Mouse (Mus musculus): ENCODE results near the gene Pigyl. TPM values are rescaled to one million over a fixed set of nuclear protein-coding genes. Genes with fewer than 3 reads are reported as not detected.

The Pigyl gene
- total and polyA plus RNA-seq, 2 experiments from 2014 or later = 20.5 to 109 TPM

GRCm38 (mm10) chr9:22188025-22188611, 31.5 kb downstream of the Pigyl start, which contains the start of gene Zfp872:
Zfp872 (plus strand) TSS chr9:22188090.
- no peak for TF ChIP-seq CTCF (IDR thresholded peaks at IDR 0.05; ENCODE audit: low read depth)
- Histone ChIP-seq H3K4me3 (ENCODE audit: low read length) (peak within 1 kb of the TSS; percentile 40), H3K27me3 (ENCODE audit: insufficient read depth, low read length) (no peaks in the 10 kb centered on the region), H3K4me2 (ENCODE audit: low read depth, low read length) (peak within 1 kb of the TSS; percentile 65), H3K9ac (replicated peaks; ENCODE audit: low read length) (peak within 1 kb of the TSS; percentile 43), H3K4me1 (ENCODE audit: insufficient read depth, low read length) (no peaks in the 10 kb centered on the region), H3K9me3 (ENCODE audit: low read length) (no peaks in the 10 kb centered on the region), H3K36me3 (ENCODE audit: insufficient read depth, low read length) (no peaks in the 10 kb centered on the region), H3K27ac (peak within 1 kb of the TSS; percentile 20; the same call in 1 of the 2 replicates)
- ATAC-seq (peak; percentile 96), DNase-seq (ENCODE audit: low spot score) (peak; percentile 77)
- WGBS = 12% methylated on average over 43 of the region's 43 CpGs

- Histone ChIP-seq H3K27ac (no peak overlapping the region), H3K27me3 (ENCODE audit: insufficient read depth, low read length) (no peaks in the 10 kb centered on the region), H3K4me1 (ENCODE audit: insufficient read depth, low read length) (no peaks in the 10 kb centered on the region), H3K4me3 (ENCODE audit: low read length) (no peak overlapping the region), H3K36me3 (ENCODE audit: insufficient read depth, low read length) (no peaks in the 10 kb centered on the region), H3K9ac (replicated peaks; ENCODE audit: low read length) (no peak overlapping the region), H3K9me3 (ENCODE audit: low read length) (peaks cover 20% of the 10 kb centered on the region), H3K4me2 (ENCODE audit: low read depth, low read length) (no peak overlapping the region)
- WGBS = 40% methylated on average over 5 of the region's 5 CpGs
- no peak for DNase-seq (ENCODE audit: low spot score)
- TF ChIP-seq CTCF (IDR thresholded peaks at IDR 0.05; ENCODE audit: low read depth) = no peak
- ATAC-seq = no peak
Observed at GRCm38 (mm10) chr9:22196412-22196811, 39.8 kb downstream of the Pigyl start.

Small RNAs within 50 kb of the gene (microRNA-seq; reads per million reads assigned to microRNA genes)
- 0.36 to 0.53 reads per million in 2 experiments for gene Mir7084

Other genes starting within 250 kb of the Pigyl start
- gene Rab3d, start 238.7 kb upstream of the Pigyl start, total RNA-seq (2014; rRNA removed) = 23.1 and 28.6 TPM in 2 replicates
- gene Rab3d, start 238.7 kb upstream of the Pigyl start, polyA plus RNA-seq (2015; fragmentation: Nextera tagmentation; extraction: Ambion mirVana) = 20.3 and 21.6 TPM in 2 replicates
- 6.0 and 8.4 TPM in 2 replicates for gene Ccdc159, start 229.4 kb upstream of the Pigyl start, total RNA-seq (2014; rRNA removed)
- 3.9 and 4.0 TPM in 2 replicates for gene Ccdc159, start 229.4 kb upstream of the Pigyl start, polyA plus RNA-seq (2015; fragmentation: Nextera tagmentation; extraction: Ambion mirVana)
- gene Tmem205, start 229.3 kb upstream of the Pigyl start, total RNA-seq (2014; rRNA removed) = 34.9 and 52.0 TPM in 2 replicates
- gene Tmem205, start 229.3 kb upstream of the Pigyl start, polyA plus RNA-seq (2015; fragmentation: Nextera tagmentation; extraction: Ambion mirVana) = 56.2 and 56.3 TPM in 2 replicates
- 147 and 151 TPM in 2 replicates for gene Plppr2, start 219.8 kb upstream of the Pigyl start, total RNA-seq (2014; rRNA removed)
- 85.6 and 95.2 TPM in 2 replicates for gene Plppr2, start 219.8 kb upstream of the Pigyl start, polyA plus RNA-seq (2015; fragmentation: Nextera tagmentation; extraction: Ambion mirVana)
- 27.8 and 35.8 TPM in 2 replicates for gene Swsap1, start 201.1 kb upstream of the Pigyl start, total RNA-seq (2014; rRNA removed)
- gene Swsap1, start 201.1 kb upstream of the Pigyl start, polyA plus RNA-seq (2015; fragmentation: Nextera tagmentation; extraction: Ambion mirVana) = 8.0 and 9.0 TPM in 2 replicates
- gene Epor, start 193.3 kb upstream of the Pigyl start, total RNA-seq (2014; rRNA removed) = 0.89 and 1.7 TPM in 2 replicates
- gene Epor, start 193.3 kb upstream of the Pigyl start, polyA plus RNA-seq (2015; fragmentation: Nextera tagmentation; extraction: Ambion mirVana) = 2.3 TPM in 2 replicates
- 4.2 and 5.1 TPM in 2 replicates for gene Rgl3, start 167.4 kb upstream of the Pigyl start, total RNA-seq (2014; rRNA removed)
- gene Rgl3, start 167.4 kb upstream of the Pigyl start, polyA plus RNA-seq (2015; fragmentation: Nextera tagmentation; extraction: Ambion mirVana) = 2.5 and 3.5 TPM in 2 replicates
- 3.3 and 6.0 TPM in 2 replicates for gene Ccdc151, start 154.2 kb upstream of the Pigyl start, total RNA-seq (2014; rRNA removed)
- 4.2 and 4.6 TPM in 2 replicates for gene Ccdc151, start 154.2 kb upstream of the Pigyl start, polyA plus RNA-seq (2015; fragmentation: Nextera tagmentation; extraction: Ambion mirVana)
- gene Prkcsh, start 154.0 kb upstream of the Pigyl start, total RNA-seq (2014; rRNA removed) = 84.9 and 89.7 TPM in 2 replicates
- 67.5 and 69.7 TPM in 2 replicates for gene Prkcsh, start 154.0 kb upstream of the Pigyl start, polyA plus RNA-seq (2015; fragmentation: Nextera tagmentation; extraction: Ambion mirVana)
- gene Elavl3, start 104.8 kb upstream of the Pigyl start, total RNA-seq (2014; rRNA removed) = 192 and 204 TPM in 2 replicates
- gene Elavl3, start 104.8 kb upstream of the Pigyl start, polyA plus RNA-seq (2015; fragmentation: Nextera tagmentation; extraction: Ambion mirVana) = 69.9 and 71.7 TPM in 2 replicates
- gene Gm49318, start 85.6 kb upstream of the Pigyl start, total RNA-seq (2014; rRNA removed) = not detected in 2 replicates
- not detected in 2 replicates for gene Gm49318, start 85.6 kb upstream of the Pigyl start, polyA plus RNA-seq (2015; fragmentation: Nextera tagmentation; extraction: Ambion mirVana)
- 28.8 and 30.0 TPM in 2 replicates for gene Zfp653, start 85.5 kb upstream of the Pigyl start, total RNA-seq (2014; rRNA removed)
- 12.8 and 13.2 TPM in 2 replicates for gene Zfp653, start 85.5 kb upstream of the Pigyl start, polyA plus RNA-seq (2015; fragmentation: Nextera tagmentation; extraction: Ambion mirVana)
- gene Ecsit, start 71.4 kb upstream of the Pigyl start, total RNA-seq (2014; rRNA removed) = 59.9 and 68.8 TPM in 2 replicates
- 51.0 and 56.0 TPM in 2 replicates for gene Ecsit, start 71.4 kb upstream of the Pigyl start, polyA plus RNA-seq (2015; fragmentation: Nextera tagmentation; extraction: Ambion mirVana)
- 0.40 and 0.52 TPM in 2 replicates for gene Cnn1, start 57.6 kb upstream of the Pigyl start, total RNA-seq (2014; rRNA removed)
- 0.66 and 1.1 TPM in 2 replicates for gene Cnn1, start 57.6 kb upstream of the Pigyl start, polyA plus RNA-seq (2015; fragmentation: Nextera tagmentation; extraction: Ambion mirVana)
- 142 and 165 TPM in 2 replicates for gene Elof1, start 39.7 kb upstream of the Pigyl start, total RNA-seq (2014; rRNA removed)
- 171 and 178 TPM in 2 replicates for gene Elof1, start 39.7 kb upstream of the Pigyl start, polyA plus RNA-seq (2015; fragmentation: Nextera tagmentation; extraction: Ambion mirVana)
- 0.18 and 1.8 TPM in 2 replicates for gene Acp5, start 21.1 kb upstream of the Pigyl start, total RNA-seq (2014; rRNA removed)
- gene Acp5, start 21.1 kb upstream of the Pigyl start, polyA plus RNA-seq (2015; fragmentation: Nextera tagmentation; extraction: Ambion mirVana) = 0.63 and 1.2 TPM in 2 replicates
- gene Zfp872, start 31.2 kb downstream of the Pigyl start, total RNA-seq (2014; rRNA removed) = 0.26 TPM in 1 of 2 replicates, not detected in the other
- 0.24 and 0.33 TPM in 2 replicates for gene Zfp872, start 31.2 kb downstream of the Pigyl start, polyA plus RNA-seq (2015; fragmentation: Nextera tagmentation; extraction: Ambion mirVana)
- 5.3 and 6.4 TPM in 2 replicates for gene Zfp809, start 68.9 kb downstream of the Pigyl start, total RNA-seq (2014; rRNA removed)
- 6.1 and 8.4 TPM in 2 replicates for gene Zfp809, start 68.9 kb downstream of the Pigyl start, polyA plus RNA-seq (2015; fragmentation: Nextera tagmentation; extraction: Ambion mirVana)
- gene Zfp599, start 103.0 kb downstream of the Pigyl start, total RNA-seq (2014; rRNA removed) = 3.0 and 5.5 TPM in 2 replicates
- 4.8 and 5.2 TPM in 2 replicates for gene Zfp599, start 103.0 kb downstream of the Pigyl start, polyA plus RNA-seq (2015; fragmentation: Nextera tagmentation; extraction: Ambion mirVana)
- 25.4 and 41.4 TPM in 2 replicates for gene Zfp810, start 150.8 kb downstream of the Pigyl start, total RNA-seq (2014; rRNA removed)
- gene Zfp810, start 150.8 kb downstream of the Pigyl start, polyA plus RNA-seq (2015; fragmentation: Nextera tagmentation; extraction: Ambion mirVana) = 24.2 and 25.1 TPM in 2 replicates
- gene Anln, start 232.3 kb downstream of the Pigyl start, total RNA-seq (2014; rRNA removed) = 6.3 and 6.8 TPM in 2 replicates
- 2.7 and 3.3 TPM in 2 replicates for gene Anln, start 232.3 kb downstream of the Pigyl start, polyA plus RNA-seq (2015; fragmentation: Nextera tagmentation; extraction: Ambion mirVana)

Measured in hindbrain, postnatal 0 days (tissue).